Mouse (Mus musculus) thymus, adult 2 months (tissue): ENCODE measurements around the gene Riox2.

ENCODE experiments used
- CTCF ChIP-seq: fragments of 200-500 bp; IDR thresholded peaks from 2 replicates; pipeline ENCODE4 v1.5.1; 2012; ENCODE audit warnings: mild to moderate bottlenecking, control low read depth, low read length, moderate library complexity, borderline replicate concordance; ENCODE audit not compliant: control insufficient read depth, poor library complexity, insufficient read depth; ENCODE audit errors: extremely low read depth
- POLR2A ChIP-seq: fragments of 200-500 bp; IDR thresholded peaks from 2 replicates; pipeline ENCODE4 v1.6.1; 2012; ENCODE audit warnings: mild to moderate bottlenecking, low read length, control low read depth, moderate library complexity; ENCODE audit not compliant: control insufficient read depth, poor library complexity, insufficient read depth; ENCODE audit errors: extremely low read depth

GRCm38 (mm10) chr16:59463973-59464372, 7.6 kb upstream of the Riox2 start:
- TF ChIP-seq CTCF (no peak), POLR2A (no peak)
